Mouse (Mus musculus): ENCODE results near the gene Tnfsf8. TPM values are rescaled to one million over a fixed set of nuclear protein-coding genes. Genes with fewer than 3 reads are reported as not detected.
A peak's percentile ranks its signal among the peaks of the same experiment; 100 is the strongest.

The Tnfsf8 gene
- polyA plus RNA-seq, 1 experiment: 0.02 TPM

DNA sequence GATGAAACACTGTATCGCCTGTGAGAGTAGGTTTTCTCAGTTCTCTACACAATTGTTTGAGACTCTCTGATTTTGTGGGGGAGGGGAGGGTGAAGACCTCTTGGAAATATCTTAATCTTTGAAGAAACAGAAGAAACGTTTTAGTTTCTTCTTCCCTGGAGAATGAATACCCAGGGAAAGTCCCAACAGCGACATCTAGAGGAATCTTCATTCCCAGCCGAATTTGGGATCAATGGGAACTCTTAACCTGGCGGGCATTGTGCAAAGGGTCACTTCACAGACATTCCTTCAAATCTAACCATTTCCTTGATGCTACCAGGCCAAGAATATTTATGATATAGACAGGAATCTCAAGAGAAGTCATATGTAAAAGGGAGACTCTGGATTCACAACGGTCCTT lies 17.2 kb downstream of the Tnfsf8 start:
- DNase-seq (ENCODE audit: extremely low spot score in 1 of 2, low spot score in 1 of 2): peak in 1 of 2 experiments; percentile 79

DNA sequence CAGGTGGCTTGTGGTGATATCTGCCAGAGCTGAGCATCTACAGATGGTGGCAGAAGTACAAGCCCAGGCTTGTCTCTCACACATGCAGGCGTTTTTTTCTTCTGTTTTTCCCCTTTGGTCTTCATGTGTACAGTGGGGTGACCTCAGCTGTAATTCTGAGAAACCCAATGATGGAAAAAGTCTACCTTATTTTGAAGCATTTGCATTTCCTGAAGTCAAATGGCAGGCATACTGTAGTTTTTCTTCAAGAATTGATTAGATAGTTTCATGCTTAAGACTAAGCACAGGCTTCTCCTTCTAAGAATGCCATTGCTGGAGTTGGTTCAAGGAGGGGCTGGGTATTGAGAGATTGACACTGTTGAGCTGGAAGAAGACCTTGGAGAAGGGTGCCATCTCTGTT lies 18.9 kb downstream of the Tnfsf8 start:
- no peak for DNase-seq (ENCODE audit: extremely low spot score in 1 of 2, low spot score in 1 of 2)

DNA sequence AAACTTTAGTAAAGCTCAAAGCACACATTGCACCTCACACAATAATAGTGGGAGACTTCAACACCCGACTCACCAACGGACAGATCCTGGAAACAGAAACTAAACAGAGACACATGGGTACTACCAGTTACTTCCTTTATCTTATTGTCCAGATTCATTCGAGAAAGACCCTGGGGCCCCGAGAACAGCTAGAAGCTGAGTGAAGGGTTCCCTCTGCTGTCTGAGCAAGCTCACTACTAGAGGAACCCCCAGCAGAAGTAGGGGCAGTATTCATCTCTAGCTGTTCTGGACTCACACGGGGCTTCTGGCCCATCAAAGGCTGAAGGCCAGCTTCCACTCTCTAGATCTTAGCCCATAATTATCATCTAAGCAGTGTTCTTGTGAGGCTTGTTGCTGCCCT lies 20.7 kb downstream of the Tnfsf8 start:
- peak in 1 of 2 experiments; percentile 32 for DNase-seq (ENCODE audit: extremely low spot score in 1 of 2, low spot score in 1 of 2)

DNA sequence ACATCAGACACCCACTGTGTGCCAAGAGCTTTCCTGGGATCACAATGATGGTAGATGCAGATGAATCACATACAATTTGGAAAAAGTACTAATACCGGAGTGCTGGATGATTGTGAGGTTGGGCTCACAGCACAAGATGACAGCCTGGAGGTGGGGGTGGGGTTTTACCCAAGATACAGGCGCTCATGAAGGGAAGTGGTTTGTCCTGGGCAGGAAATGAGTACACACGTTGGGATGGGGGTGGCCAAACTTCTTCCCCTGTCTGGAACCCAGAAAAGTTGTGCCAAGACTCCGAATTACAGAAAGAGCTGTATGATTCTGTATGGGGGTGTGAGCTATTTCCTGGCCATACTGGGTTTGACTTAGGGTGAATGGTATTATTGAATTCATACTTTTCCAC lies 38.0 kb downstream of the Tnfsf8 start:
- DNase-seq (ENCODE audit: extremely low spot score in 1 of 2, low spot score in 1 of 2): no peak

DNA sequence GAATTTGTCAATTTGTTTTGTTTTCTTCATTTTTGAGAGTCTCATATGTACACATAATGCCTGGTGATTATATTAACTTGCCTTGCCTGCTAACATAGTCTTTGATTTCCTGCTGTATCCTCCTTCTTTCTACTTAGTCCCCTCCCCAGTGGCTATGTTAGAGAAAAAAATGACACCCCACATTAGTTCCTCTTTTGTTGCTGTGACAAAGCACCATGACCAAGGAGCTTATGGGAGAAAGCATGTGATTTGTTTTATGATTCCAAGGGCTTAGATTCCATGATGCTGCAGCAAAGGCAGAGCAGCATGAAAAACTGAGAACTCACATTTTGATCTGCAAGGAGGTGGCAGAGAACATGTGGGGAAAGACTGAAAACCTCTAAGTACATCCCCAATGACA lies 43.6 kb downstream of the Tnfsf8 start:
- DNase-seq (ENCODE audit: extremely low spot score in 1 of 2, low spot score in 1 of 2): no peak

DNA sequence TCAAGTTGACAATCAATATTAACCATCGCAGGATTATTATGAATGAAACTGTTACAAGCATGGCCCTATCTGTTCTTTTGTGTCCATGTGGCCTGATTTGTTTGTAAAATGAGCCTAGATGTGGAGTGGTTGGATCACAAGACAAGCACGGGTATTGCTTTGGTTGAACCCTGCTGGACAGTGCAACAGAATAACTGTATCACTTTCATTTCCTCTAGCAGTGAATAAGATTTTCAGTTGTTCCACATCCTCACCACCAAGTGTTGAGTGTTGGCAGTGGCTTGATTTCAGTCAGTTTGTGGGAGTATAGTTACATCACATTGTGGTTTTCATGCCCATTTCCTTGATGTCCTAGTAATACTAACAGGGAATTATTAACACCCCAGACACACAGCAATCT lies 45.5 kb downstream of the Tnfsf8 start:
- no peak for DNase-seq (ENCODE audit: extremely low spot score in 1 of 2, low spot score in 1 of 2)

DNA sequence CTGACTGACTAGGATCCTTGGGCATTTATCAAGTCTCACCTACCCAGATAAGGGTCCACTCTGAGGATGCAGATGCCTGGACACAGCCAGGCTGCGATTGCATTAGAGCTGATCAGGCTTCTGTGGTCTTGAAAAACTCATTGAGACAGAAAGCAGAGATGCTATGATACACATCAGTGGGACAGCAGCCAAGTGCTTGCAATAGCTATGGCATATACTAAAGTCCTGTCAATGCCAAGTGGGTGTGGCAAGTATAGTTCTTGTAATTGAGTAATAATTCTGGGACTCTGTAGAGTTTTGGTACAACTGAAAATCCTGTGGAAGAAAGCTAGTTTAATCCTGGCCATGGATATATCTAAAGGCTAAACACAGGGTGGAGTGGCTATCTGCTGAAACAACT lies 63.1 kb downstream of the Tnfsf8 start:
- DNase-seq (ENCODE audit: extremely low spot score in 1 of 2, low spot score in 1 of 2): no peak

DNA sequence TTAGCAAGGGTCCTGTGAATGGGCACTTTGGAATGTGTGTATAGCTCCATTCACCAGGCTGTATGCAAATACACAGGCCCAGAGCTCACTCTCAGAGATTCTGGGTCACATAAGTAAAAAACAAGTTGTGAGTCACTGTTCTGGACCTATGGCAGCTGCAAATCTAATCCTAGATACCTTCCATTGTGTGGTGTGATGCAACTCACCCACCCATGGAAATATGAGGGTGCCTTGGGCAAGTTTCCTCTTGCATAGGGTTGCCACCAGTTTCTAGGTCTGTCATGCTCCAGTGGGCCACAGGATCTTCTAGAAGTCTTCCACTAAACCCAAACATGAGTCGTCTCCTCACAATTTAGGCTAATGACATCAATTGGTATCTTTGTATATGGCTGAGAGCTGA lies 64.6 kb downstream of the Tnfsf8 start:
- DNase-seq (ENCODE audit: extremely low spot score in 1 of 2, low spot score in 1 of 2): no peak

DNA sequence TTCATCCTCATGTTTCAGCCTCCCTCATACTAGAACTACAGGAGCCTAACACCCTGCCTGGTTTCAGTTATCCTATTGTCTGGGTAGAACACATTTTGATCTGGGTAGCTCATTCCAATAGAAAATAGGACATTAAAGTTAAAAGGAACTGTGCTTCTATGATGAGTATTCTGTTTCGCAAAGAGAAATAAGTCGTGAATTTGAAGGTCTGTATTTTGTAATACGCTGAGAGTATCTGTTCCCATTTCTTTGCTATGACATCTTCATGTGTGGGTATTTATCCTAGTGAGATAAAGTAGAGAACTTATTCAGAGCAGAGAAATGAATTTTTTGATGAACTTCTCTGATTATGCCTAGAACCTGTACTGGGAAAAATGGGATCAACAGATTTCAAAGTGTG lies 68.8 kb downstream of the Tnfsf8 start:
- no peak for DNase-seq (ENCODE audit: extremely low spot score in 1 of 2, low spot score in 1 of 2)

DNA sequence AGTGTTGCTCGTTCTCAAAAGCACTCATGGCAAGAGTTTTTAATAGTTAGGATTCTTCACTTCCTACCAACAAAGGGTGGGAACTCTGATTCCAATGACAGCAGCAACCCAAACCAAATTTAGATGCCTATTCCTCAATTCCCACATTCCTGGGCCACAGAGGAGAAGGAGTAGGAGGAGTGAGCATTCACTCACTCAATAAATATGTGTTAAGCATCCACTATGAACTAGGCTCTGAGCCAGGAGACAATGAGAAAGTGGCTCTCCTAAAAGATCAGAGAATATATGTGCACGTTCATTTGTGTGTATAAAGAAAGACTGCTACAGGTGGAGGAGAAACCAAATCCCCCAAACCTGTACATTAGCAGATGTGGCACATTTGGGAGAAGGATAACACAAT lies 75.7 kb downstream of the Tnfsf8 start:
- no peak for DNase-seq (ENCODE audit: extremely low spot score in 1 of 2, low spot score in 1 of 2)

DNA sequence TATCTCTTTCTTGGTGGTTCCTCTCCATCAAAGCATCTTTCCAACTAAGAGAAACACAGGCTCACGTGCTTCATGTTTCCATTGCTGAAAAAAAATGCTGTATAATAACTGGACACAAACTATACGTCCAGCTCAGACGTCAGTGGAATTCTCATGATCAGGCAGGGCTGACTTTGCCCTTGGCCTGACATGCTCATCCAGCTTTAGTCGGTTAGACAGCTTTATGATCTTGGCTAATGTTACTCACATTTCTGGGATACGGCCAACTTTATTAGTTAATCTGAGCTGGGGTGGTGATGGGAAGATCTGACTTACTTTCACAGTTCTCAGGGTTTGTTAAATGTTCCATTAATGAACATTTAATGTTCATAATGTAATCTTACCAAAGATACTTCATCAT lies 77.3 kb downstream of the Tnfsf8 start:
- DNase-seq (ENCODE audit: extremely low spot score in 1 of 2, low spot score in 1 of 2): no peak

DNA sequence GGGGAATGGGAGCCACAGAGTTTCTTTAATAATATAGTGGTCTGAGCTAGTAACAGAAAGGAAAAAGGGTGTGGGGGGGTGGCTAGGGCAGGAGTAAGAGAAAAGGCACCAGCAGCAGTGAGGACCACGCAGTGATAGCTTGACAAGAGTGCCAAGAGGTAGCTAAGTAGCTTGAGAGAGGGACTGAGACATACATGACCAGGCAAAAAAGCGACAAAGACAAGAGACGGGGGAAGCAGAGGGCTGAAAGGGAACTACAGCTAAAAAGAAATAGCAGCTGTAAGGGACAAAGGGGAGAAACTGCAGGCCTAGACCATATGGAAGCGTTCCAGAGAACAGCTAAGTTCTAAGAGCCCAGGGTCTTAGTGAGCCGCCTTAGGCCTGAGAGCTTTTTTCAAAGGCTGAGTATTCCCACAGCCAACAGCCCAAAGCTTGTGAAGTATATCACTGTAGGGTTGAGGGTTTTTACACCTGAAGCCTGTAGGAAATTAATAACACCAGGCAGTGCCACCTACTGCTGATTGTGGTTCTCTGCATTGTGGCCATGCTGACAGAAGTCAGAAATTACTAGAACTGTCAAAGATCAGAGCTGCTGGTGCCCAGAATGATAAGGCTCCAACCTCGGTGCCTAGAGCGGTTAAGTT lies 78.1 kb downstream of the Tnfsf8 start:
- DNase-seq (ENCODE audit: extremely low spot score in 1 of 2, low spot score in 1 of 2): no peak

Other genes with a start within 250 kb of the Tnfsf8 start
- gene Tex48, start 238.9 kb downstream of the Tnfsf8 start, polyA plus RNA-seq (2012; rRNA removed): not detected in 2 replicates
- gene Gm11214, start 198.0 kb downstream of the Tnfsf8 start, polyA plus RNA-seq (2012; rRNA removed): not detected in 2 replicates
- gene Tnfsf15, start 116.2 kb downstream of the Tnfsf8 start, polyA plus RNA-seq (2012; rRNA removed): 0.02 TPM in 1 of 2 replicates, not detected in the other
- 3.0 and 3.7 TPM in 2 replicates for gene Tnc, start 185.7 kb upstream of the Tnfsf8 start, polyA plus RNA-seq (2012; rRNA removed)